Mouse (Mus musculus): ENCODE measurements at regions not wholly inside any gene's neighbourhood (a gene's known extent, or its start where the extent isn't known, plus 50 kb on each side); places are given as distances from the start of the nearest gene placed in this dataset.

DNA sequence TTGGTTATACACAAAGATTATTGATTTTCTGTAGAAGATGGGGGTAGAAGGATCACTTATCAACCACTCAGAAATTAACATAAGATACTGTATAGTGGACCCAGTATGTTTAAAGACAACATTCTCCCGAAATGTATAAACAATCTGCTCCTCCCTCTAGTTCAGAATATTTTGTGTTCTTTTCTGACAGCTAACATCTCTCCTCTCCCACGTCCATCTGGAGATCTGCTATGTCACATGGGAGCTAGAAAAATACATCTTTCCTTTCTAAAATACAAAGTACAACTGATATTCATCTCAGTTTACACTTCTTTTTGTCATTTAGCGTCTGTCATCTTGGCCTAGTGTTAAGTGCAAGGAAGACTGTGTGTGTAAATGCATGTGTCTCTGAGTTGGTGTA, 500.2 kb upstream of the Jag1 start:
- ATAC-seq (ENCODE audit: insufficient read depth) (no peak), DNase-seq (ENCODE audit: low read depth in 3 of 3, low spot score in 3 of 3) (no peak)
- H3K4me3 ChIP-seq (ENCODE audit: insufficient read depth in 1 of 2, low read depth in 2 of 2, low read length in 2 of 2) = no peak overlapping the region
- TF ChIP-seq CTCF (IDR thresholded peaks at IDR 0.05; ENCODE audit: low read depth) (no peak), EP300 (IDR thresholded peaks at IDR 0.05; ENCODE audit: low read depth) (no peak)
- no peak overlapping the region for H3K4me2 ChIP-seq (ENCODE audit: low read depth)
- H3K36me3 ChIP-seq (replicated peaks; ENCODE audit: control insufficient read depth, insufficient read depth, low read depth) = no peaks in the 10 kb centered on the region
- no peak overlapping the region for H3K9ac ChIP-seq (replicated peaks)
- no peaks in the 10 kb centered on the region for H3K9me3 ChIP-seq (ENCODE audit: control insufficient read depth, low read length)
- H3K4me1 ChIP-seq (replicated peaks; ENCODE audit: control insufficient read depth in 2 of 2, insufficient read depth in 2 of 2, low read length in 1 of 2) = no peaks in the 10 kb centered on the region
- H3K27me3 ChIP-seq (ENCODE audit: control insufficient read depth, insufficient read depth, low read length) = no peaks in the 10 kb centered on the region
- H3K27ac ChIP-seq = no peak overlapping the region
- WGBS (ENCODE audit: insufficient replicate concordance) = 44% methylated on average over 3 of the region's 3 CpGs

GRCm38 (mm10) chr2:137613791-137614190, 497.3 kb upstream of the Jag1 start:
- Histone ChIP-seq H3K9me3 (ENCODE audit: control insufficient read depth, low read length) (no peaks in the 10 kb centered on the region), H3K27ac (no peak overlapping the region), H3K4me3 (ENCODE audit: insufficient read depth in 1 of 2, low read depth in 2 of 2, low read length in 2 of 2) (no peak overlapping the region), H3K4me2 (ENCODE audit: low read depth) (no peak overlapping the region), H3K9ac (replicated peaks) (no peak overlapping the region), H3K36me3 (replicated peaks; ENCODE audit: control insufficient read depth, insufficient read depth, low read depth) (no peaks in the 10 kb centered on the region), H3K27me3 (ENCODE audit: control insufficient read depth, insufficient read depth, low read length) (no peaks in the 10 kb centered on the region), H3K4me1 (replicated peaks; ENCODE audit: control insufficient read depth in 2 of 2, insufficient read depth in 2 of 2, low read length in 1 of 2) (no peaks in the 10 kb centered on the region)
- TF ChIP-seq CTCF (IDR thresholded peaks at IDR 0.05; ENCODE audit: low read depth) (no peak), EP300 (IDR thresholded peaks at IDR 0.05; ENCODE audit: low read depth) (no peak)
- ATAC-seq (ENCODE audit: insufficient read depth) = no peak
- DNase-seq (ENCODE audit: low read depth in 3 of 3, low spot score in 3 of 3) = no peak
- 65% methylated on average over 2 of the region's 2 CpGs for whole genome bisulfite sequencing (ENCODE audit: insufficient replicate concordance)

DNA sequence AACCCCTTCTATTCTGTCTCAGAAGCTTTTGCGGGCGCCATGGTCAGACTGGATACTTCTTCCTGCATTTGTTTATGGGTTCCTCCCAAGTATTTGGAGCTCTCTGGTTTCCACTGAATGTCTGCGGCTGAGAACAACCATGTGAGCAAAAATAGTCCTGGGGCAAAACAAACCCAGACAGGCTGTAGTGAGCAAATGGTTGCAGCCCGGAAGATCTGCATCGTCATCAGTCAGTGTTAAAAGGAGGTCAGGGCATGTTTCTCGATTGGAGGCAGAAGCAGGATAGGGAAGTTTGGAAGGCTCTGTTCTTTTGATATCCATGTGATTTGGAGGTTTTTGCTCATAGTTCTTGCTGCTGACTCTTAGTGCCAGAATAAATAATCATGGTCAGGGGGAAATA, 492.1 kb upstream of the Jag1 start:
- Histone ChIP-seq H3K27ac (no peak overlapping the region), H3K9ac (replicated peaks) (no peak overlapping the region), H3K4me1 (replicated peaks; ENCODE audit: control insufficient read depth in 2 of 2, insufficient read depth in 2 of 2, low read length in 1 of 2) (no peaks in the 10 kb centered on the region), H3K36me3 (replicated peaks; ENCODE audit: control insufficient read depth, insufficient read depth, low read depth) (no peaks in the 10 kb centered on the region), H3K4me2 (ENCODE audit: low read depth) (no peak overlapping the region), H3K9me3 (ENCODE audit: control insufficient read depth, low read length) (no peaks in the 10 kb centered on the region), H3K4me3 (ENCODE audit: insufficient read depth in 1 of 2, low read depth in 2 of 2, low read length in 2 of 2) (no peak overlapping the region), H3K27me3 (ENCODE audit: control insufficient read depth, insufficient read depth, low read length) (no peaks in the 10 kb centered on the region)
- no peak for ATAC-seq (ENCODE audit: insufficient read depth)
- no peak for TF ChIP-seq CTCF (IDR thresholded peaks at IDR 0.05; ENCODE audit: low read depth)
- no peak for TF ChIP-seq EP300 (IDR thresholded peaks at IDR 0.05; ENCODE audit: low read depth)
- 45% methylated on average over 6 of the region's 6 CpGs for WGBS (ENCODE audit: insufficient replicate concordance)
- no peak for DNase-seq (ENCODE audit: low read depth in 3 of 3, low spot score in 3 of 3)

DNA sequence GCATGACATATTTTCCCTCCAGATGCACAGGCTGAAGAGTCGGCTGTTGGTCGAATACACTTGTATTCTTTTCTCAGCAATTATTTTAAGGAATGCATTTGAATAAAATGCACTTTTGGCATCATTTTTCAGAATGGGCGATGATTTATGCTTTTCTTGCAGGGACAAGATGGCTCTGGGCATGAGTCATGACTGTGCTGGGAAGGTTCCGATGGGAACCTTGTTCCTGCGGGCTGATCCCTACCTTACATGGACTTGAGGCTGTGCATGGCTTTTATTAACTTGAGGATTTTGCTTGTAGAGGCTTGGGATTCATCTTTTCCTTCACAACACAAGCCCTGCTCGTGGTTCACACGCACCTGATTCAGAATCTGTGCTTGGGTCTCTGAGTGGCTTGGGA, 481.7 kb upstream of the Jag1 start:
- H3K27me3 ChIP-seq (ENCODE audit: control insufficient read depth, insufficient read depth, low read length) = no peaks in the 10 kb centered on the region
- DNase-seq (ENCODE audit: low read depth in 3 of 3, low spot score in 3 of 3) = no peak
- no peak for ATAC-seq (ENCODE audit: insufficient read depth)
- H3K4me2 ChIP-seq (ENCODE audit: low read depth) = no peak overlapping the region
- H3K4me3 ChIP-seq (ENCODE audit: insufficient read depth in 1 of 2, low read depth in 2 of 2, low read length in 2 of 2) = no peak overlapping the region
- WGBS (ENCODE audit: insufficient replicate concordance) = 66% methylated on average over 7 of the region's 7 CpGs
- no peak overlapping the region for H3K9ac ChIP-seq (replicated peaks)
- no peak for TF ChIP-seq EP300 (IDR thresholded peaks at IDR 0.05; ENCODE audit: low read depth)
- no peak for TF ChIP-seq CTCF (IDR thresholded peaks at IDR 0.05; ENCODE audit: low read depth)
- no peaks in the 10 kb centered on the region for H3K9me3 ChIP-seq (ENCODE audit: control insufficient read depth, low read length)
- no peak overlapping the region for H3K27ac ChIP-seq
- H3K36me3 ChIP-seq (replicated peaks; ENCODE audit: control insufficient read depth, insufficient read depth, low read depth) = no peaks in the 10 kb centered on the region
- H3K4me1 ChIP-seq (replicated peaks; ENCODE audit: control insufficient read depth in 2 of 2, insufficient read depth in 2 of 2, low read length in 1 of 2) = no peaks in the 10 kb centered on the region

GRCm38 (mm10) chr2:137594509-137594908, 478.1 kb upstream of the Jag1 start:
- no peak overlapping the region for H3K4me3 ChIP-seq (ENCODE audit: insufficient read depth in 1 of 2, low read depth in 2 of 2, low read length in 2 of 2)
- H3K4me1 ChIP-seq (replicated peaks; ENCODE audit: control insufficient read depth in 2 of 2, insufficient read depth in 2 of 2, low read length in 1 of 2) = no peaks in the 10 kb centered on the region
- no peaks in the 10 kb centered on the region for H3K27me3 ChIP-seq (ENCODE audit: control insufficient read depth, insufficient read depth, low read length)
- H3K4me2 ChIP-seq (ENCODE audit: low read depth) = no peak overlapping the region
- no peak overlapping the region for H3K27ac ChIP-seq
- no peaks in the 10 kb centered on the region for H3K36me3 ChIP-seq (replicated peaks; ENCODE audit: control insufficient read depth, insufficient read depth, low read depth)
- WGBS (ENCODE audit: insufficient replicate concordance) = 65% methylated on average over 4 of the region's 4 CpGs
- H3K9me3 ChIP-seq (ENCODE audit: control insufficient read depth, low read length) = no peaks in the 10 kb centered on the region
- ATAC-seq (ENCODE audit: insufficient read depth) (no peak), DNase-seq (ENCODE audit: low read depth in 3 of 3, low spot score in 3 of 3) (no peak)
- TF ChIP-seq CTCF (IDR thresholded peaks at IDR 0.05; ENCODE audit: low read depth) (no peak), EP300 (IDR thresholded peaks at IDR 0.05; ENCODE audit: low read depth) (no peak)
- H3K9ac ChIP-seq (replicated peaks) = no peak overlapping the region

Measured in liver, embryonic 14.5 days (tissue).